Mouse (Mus musculus) midbrain, postnatal 0 days (tissue): ENCODE results near the gene Slc2a1. TPM values are rescaled to one million over a fixed set of nuclear protein-coding genes. Genes with fewer than 3 reads are reported as not detected.

Experiments
- ATAC-seq: fragments of 200-750 bp; cut with Nextera tagmentation; 2 replicates; pipeline ENCODE4 v1.8.0; 2017; ENCODE audit warnings: moderate number of reproducible peaks, mild to moderate bottlenecking, moderate TSS enrichment, moderate library complexity; ENCODE audit not compliant: low FRiP score
- DNase-seq: peaks from one replicate; pipeline ENCODE4 v3.0.0-alpha.2; 2015; ENCODE audit warnings: low spot score
- H3K27ac ChIP-seq: fragments of 300-500 bp; sonication (generic); 2 replicates; pipeline ENCODE4 v1.5.1; 2014; ENCODE audit warnings: low read depth, mild to moderate bottlenecking, low read length, mixed read lengths
- H3K27me3 ChIP-seq: fragments of 300-500 bp; sonication (generic); 2 replicates; pipeline ENCODE4 v1.6.1; 2014; ENCODE audit warnings: low read length, control low read depth, mixed read lengths; ENCODE audit not compliant: insufficient read depth
- H3K36me3 ChIP-seq: fragments of 300-500 bp; sonication (generic); 2 replicates; pipeline ENCODE4 v1.6.1; 2014; ENCODE audit warnings: low read length, control low read depth, mixed read lengths; ENCODE audit not compliant: insufficient read depth
- H3K4me1 ChIP-seq: fragments of 300-500 bp; sonication (generic); 2 replicates; pipeline ENCODE4 v1.6.1; 2014; ENCODE audit warnings: mild to moderate bottlenecking, control low read depth, antibody characterized with exemption, low read length, mixed read lengths; ENCODE audit not compliant: insufficient read depth
- H3K4me2 ChIP-seq: fragments of 300-500 bp; sonication (generic); 2 replicates; pipeline ENCODE4 v1.6.1; 2014; ENCODE audit warnings: low read depth, mild to moderate bottlenecking, low read length, mixed read lengths; ENCODE audit not compliant: poor library complexity, severe bottlenecking
- H3K4me3 ChIP-seq: fragments of 300-500 bp; sonication (generic); 2 replicates; pipeline ENCODE4 v1.5.1; 2014; ENCODE audit warnings: low read depth, mild to moderate bottlenecking, low read length, moderate library complexity
- H3K9ac ChIP-seq: fragments of 300-500 bp; sonication (generic); replicated peaks from 2 replicates; pipeline ENCODE4 v1.6.1; 2014; ENCODE audit warnings: mild to moderate bottlenecking, low read length, moderate library complexity, mixed read lengths; ENCODE audit not compliant: poor library complexity, severe bottlenecking
- H3K9me3 ChIP-seq: fragments of 300-500 bp; sonication (generic); 2 replicates; pipeline ENCODE4 v1.6.1; 2016; ENCODE audit warnings: low read length, control low read depth
- CTCF ChIP-seq: IDR thresholded peaks from 2 replicates; pipeline ENCODE4 v1.5.1; 2016; ENCODE audit warnings: antibody characterized with exemption, mild to moderate bottlenecking
- WGBS: fragments of 180-500 bp; shearing (Covaris S2); extraction: QIAGEN DNeasy Blood & Tissue Kit; methylation state at CpG from one replicate; pipeline ENCODE4 v1.1.7; 2014; 5-methylcytosine and 5-hydroxymethylcytosine counted together
- polyA plus RNA-seq: library from polyadenylated mRNA; unstranded; fragments of >200 nt; fragmentation: Nextera tagmentation; extraction: Ambion mirVana; gene quantifications from 2 replicates; pipeline ENCODE4 v1.2.1, GENCODE M21; 2015
- total RNA-seq: library from RNA; depleted of rRNA; stranded (reverse); fragments of >200 nt; gene quantifications from 2 replicates; pipeline ENCODE4 v1.2.3, GENCODE M21; 2014

Gene Slc2a1
- total and polyA plus RNA-seq, 2 experiments from 2014 or later = 43.1 to 104 TPM

DNA sequence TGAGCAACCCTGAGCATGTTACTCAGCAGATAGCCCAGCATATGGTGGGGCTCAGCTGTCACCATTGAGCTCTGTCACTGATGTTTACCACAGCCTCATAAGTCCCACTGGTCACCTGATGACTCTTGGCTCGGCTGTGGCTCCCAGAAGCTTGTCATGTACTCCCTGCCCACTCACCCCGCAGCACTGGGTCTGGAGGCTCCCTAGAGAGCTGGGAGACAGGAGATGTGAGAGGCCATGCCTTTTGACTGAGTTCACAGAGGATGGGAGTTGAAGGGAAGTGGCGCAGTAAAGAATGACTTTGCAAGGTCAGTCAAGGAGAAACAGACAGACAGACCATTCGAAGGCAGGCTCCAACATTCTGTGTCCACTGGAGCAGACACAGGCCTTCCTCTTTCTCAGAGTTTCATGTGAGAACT lies 10.2 kb downstream of the Slc2a1 start:
- Histone ChIP-seq H3K4me3 (no peak overlapping the region), H3K27me3 (no peaks in the 10 kb centered on the region)
- TF ChIP-seq CTCF = no peak

DNA sequence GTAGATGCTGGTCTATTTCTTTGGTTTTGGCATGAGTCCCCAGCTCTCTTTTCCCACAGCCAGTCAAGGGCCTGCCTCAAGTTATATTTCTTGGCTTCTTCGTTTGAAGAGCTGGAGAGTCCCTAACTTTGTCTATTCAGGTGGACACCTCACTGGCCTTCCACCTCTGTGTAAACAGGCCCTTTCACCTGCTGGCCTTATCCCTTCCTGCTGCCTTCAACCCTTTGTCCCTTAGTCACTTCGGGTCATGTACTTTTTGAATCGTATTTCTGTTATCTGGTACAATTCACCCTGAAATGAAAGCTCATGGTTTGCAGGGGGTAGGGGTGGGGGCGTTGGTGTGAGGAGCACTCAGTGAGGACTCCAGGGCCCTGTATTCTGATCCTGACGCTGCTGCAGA lies 10.8 kb downstream of the Slc2a1 start:
- no peaks in the 10 kb centered on the region for H3K36me3 ChIP-seq
- H3K4me3 ChIP-seq = no peak overlapping the region
- ATAC-seq (no peak), DNase-seq (no peak)
- H3K9me3 ChIP-seq = no peaks in the 10 kb centered on the region
- TF ChIP-seq CTCF = no peak
- no peak overlapping the region for H3K9ac ChIP-seq
- H3K4me1 ChIP-seq = no peaks in the 10 kb centered on the region
- 78% methylated on average over 5 of the region's 5 CpGs for WGBS
- H3K27ac ChIP-seq = no peak overlapping the region
- H3K27me3 ChIP-seq = no peaks in the 10 kb centered on the region
- no peak overlapping the region for H3K4me2 ChIP-seq

More for the DNA sequence above, 10.2 kb downstream of the Slc2a1 start:
- no peak for DNase-seq
- Histone ChIP-seq H3K9ac (no peak overlapping the region), H3K4me1 (no peaks in the 10 kb centered on the region), H3K27ac (no peak overlapping the region), H3K36me3 (no peaks in the 10 kb centered on the region), H3K9me3 (no peaks in the 10 kb centered on the region), H3K4me2 (no peak overlapping the region)
- 61% methylated on average over 4 of the region's 4 CpGs for WGBS
- ATAC-seq = no peak

DNA sequence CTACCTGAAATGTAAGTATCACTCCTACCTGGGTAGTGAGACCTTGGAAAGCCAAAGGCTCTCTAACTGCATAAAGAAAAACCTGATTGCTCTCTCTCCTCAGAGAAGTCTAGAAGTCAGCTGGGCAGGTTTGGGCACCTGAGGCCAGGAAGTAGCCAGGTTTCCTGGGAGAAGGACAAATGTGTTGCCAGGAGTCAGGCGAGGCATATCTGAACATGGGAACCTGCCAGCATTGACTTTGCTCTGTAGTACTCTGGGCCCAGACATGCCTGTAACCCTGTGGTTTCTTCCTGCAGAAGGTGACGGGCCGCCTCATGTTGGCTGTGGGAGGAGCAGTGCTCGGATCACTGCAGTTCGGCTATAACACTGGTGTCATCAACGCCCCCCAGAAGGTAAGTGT lies 11.6 kb downstream of the Slc2a1 start:
- Histone ChIP-seq H3K4me2 (no peak overlapping the region), H3K27ac (no peak overlapping the region), H3K36me3 (no peaks in the 10 kb centered on the region), H3K9ac (no peak overlapping the region), H3K9me3 (no peaks in the 10 kb centered on the region), H3K4me3 (no peak overlapping the region), H3K27me3 (no peaks in the 10 kb centered on the region), H3K4me1 (no peaks in the 10 kb centered on the region)
- WGBS = 91% methylated on average over 6 of the region's 6 CpGs
- ATAC-seq = no peak
- no peak for TF ChIP-seq CTCF
- DNase-seq = no peak

DNA sequence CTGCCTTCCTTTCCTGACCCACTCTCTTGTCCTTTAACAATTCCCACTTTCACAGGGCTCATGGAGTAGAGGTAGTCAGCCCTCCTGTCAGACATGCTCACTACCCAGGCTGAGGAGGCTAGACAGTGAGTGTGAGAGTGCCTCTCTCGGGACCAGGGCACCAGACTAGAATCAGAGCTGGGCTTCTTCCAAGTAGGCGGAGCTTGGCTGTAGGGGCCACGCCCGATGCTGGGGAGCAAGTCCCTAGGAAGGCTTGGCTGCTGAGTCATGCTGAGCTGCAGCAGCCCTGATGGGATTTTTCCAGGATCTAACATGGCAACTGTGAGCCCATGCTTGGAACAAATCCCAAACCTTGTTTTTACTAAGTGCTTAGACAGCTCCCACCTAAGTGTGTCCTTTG lies 12.7 kb downstream of the Slc2a1 start:
- Histone ChIP-seq H3K4me1 (no peaks in the 10 kb centered on the region), H3K27me3 (no peaks in the 10 kb centered on the region), H3K4me3 (no peak overlapping the region), H3K9me3 (no peaks in the 10 kb centered on the region), H3K4me2 (no peak overlapping the region), H3K27ac (no peak overlapping the region), H3K36me3 (no peaks in the 10 kb centered on the region), H3K9ac (no peak overlapping the region)
- ATAC-seq (no peak), DNase-seq (peak; percentile 38)
- TF ChIP-seq CTCF = no peak
- 62% methylated on average over 4 of the region's 4 CpGs for WGBS

DNA sequence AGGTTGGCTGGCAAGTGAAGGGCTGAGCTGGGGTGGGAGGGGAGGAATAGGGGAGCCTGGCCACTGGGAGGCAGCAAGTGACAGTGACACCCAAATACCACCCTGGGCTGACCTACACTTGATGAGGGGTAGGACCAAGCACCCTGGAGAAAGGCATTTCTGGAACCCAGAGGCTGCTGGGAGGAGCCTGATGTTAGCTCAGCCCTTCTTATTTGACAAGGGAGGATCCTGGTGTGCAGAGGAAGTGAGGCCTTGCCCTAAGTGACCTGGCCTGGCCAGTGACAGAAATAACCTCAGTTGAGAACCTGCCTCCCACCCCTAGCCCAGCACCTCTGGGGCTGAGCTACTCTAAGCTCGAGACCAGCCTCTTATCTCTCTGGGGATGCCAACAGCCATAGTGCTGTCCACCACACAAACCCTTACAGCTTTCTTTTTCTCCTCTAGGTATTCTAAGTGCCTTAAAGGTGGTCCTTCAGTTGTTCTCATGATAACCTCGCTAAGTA lies 16.3 kb downstream of the Slc2a1 start:
- Histone ChIP-seq H3K9ac (no peak overlapping the region), H3K27me3 (no peaks in the 10 kb centered on the region), H3K27ac (no peak overlapping the region), H3K36me3 (0 out of 2 replicates have a peak, but pooled peaks cover 4% of the 10 kb centered on the region), H3K9me3 (no peaks in the 10 kb centered on the region), H3K4me1 (no peaks in the 10 kb centered on the region), H3K4me2 (no peak overlapping the region), H3K4me3 (no peak overlapping the region)
- no peak for ATAC-seq
- no peak for TF ChIP-seq CTCF
- no peak for DNase-seq
- 85% methylated on average over 2 of the region's 2 CpGs for WGBS

DNA sequence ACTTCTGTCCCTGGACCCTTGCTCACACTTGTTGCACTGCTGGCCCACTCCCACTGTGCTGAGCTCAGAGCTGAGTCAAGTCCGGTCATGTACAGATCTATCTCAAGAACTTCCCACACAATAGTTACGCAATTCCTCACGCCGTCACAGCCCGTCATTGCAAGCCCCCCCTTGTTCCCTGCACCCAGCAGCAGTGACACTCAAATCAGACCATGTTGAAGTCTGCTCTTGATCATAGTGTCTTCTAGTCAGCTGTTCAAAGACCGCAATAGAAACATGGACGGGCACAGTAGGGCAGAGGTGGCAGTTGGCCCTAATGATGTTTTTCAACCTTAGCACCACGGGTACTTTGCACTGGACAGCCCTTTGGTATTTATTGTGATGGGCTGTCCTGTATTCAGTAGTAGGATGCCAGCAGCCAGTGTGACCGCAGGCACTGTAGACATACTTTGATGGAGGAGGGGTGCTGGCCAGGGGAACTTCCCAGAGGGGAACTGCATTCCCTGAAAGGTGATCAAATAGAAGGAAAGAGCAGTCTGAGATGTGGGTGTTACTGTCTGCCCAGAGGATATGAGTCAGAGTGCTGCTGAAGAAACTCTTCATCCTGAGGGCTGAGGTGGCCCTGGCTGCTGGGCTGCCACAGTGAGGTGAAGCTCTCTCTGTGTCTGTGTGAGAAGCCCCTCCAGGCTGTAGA lies 17.2 kb downstream of the Slc2a1 start:
- DNase-seq (no peak), ATAC-seq (no peak)
- Histone ChIP-seq H3K27ac (no peak overlapping the region), H3K9me3 (no peaks in the 10 kb centered on the region), H3K27me3 (no peaks in the 10 kb centered on the region), H3K4me1 (no peaks in the 10 kb centered on the region), H3K4me2 (no peak overlapping the region), H3K36me3 (0 out of 2 replicates have a peak, but pooled peaks cover 5% of the 10 kb centered on the region), H3K9ac (no peak overlapping the region), H3K4me3 (no peak overlapping the region)
- 73% methylated on average over 9 of the region's 9 CpGs for WGBS
- TF ChIP-seq CTCF = no peak
